Mouse (Mus musculus) hindbrain, embryonic 15.5 days (tissue): ENCODE measurements at regions not wholly inside any gene's neighbourhood (a gene's known extent, or its start where the extent isn't known, plus 50 kb on each side); places are given as distances from the start of the nearest gene placed in this dataset.

ENCODE experiments used
- ATAC-seq: fragments of 200-750 bp; cut with Nextera tagmentation; 2 replicates; pipeline ENCODE4 v1.8.0; 2017; ENCODE audit warnings: low read depth, moderate number of reproducible peaks, moderate TSS enrichment; ENCODE audit not compliant: low FRiP score
- H3K27ac ChIP-seq: fragments of 300-500 bp; sonication (generic); replicated peaks from 2 replicates; pipeline ENCODE4 v1.5.1; 2015; ENCODE audit warnings: mild to moderate bottlenecking, inconsistent platforms
- H3K27me3 ChIP-seq: fragments of 300-500 bp; sonication (generic); 2 replicates; pipeline ENCODE4 v1.6.1; 2015; ENCODE audit warnings: control low read depth, inconsistent platforms
- H3K36me3 ChIP-seq: fragments of 300-500 bp; sonication (generic); 2 replicates; pipeline ENCODE4 v1.6.1; 2015; ENCODE audit warnings: control low read depth, inconsistent platforms
- H3K4me1 ChIP-seq: fragments of 300-500 bp; sonication (generic); replicated peaks from 2 replicates; pipeline ENCODE4 v1.6.1; 2015; ENCODE audit warnings: control low read depth, inconsistent platforms
- H3K4me2 ChIP-seq: fragments of 300-500 bp; sonication (generic); 2 replicates; pipeline ENCODE4 v1.6.1; 2015; ENCODE audit warnings: moderate library complexity, mild to moderate bottlenecking, inconsistent platforms
- H3K4me3 ChIP-seq: fragments of 300-500 bp; sonication (generic); 2 replicates; pipeline ENCODE4 v1.5.1; 2015; ENCODE audit warnings: mild to moderate bottlenecking, inconsistent platforms
- H3K9ac ChIP-seq: fragments of 300-500 bp; sonication (generic); 2 replicates; pipeline ENCODE4 v1.6.1; 2015; ENCODE audit warnings: inconsistent platforms
- H3K9me3 ChIP-seq: fragments of 300-500 bp; sonication (generic); 2 replicates; pipeline ENCODE4 v1.6.1; 2016; ENCODE audit warnings: control low read depth, inconsistent platforms
- WGBS: fragments of 180-500 bp; shearing (Covaris S2); methylation state at CpG from one replicate; pipeline ENCODE4 v1.1.7; 2015; 5-methylcytosine and 5-hydroxymethylcytosine counted together

DNA sequence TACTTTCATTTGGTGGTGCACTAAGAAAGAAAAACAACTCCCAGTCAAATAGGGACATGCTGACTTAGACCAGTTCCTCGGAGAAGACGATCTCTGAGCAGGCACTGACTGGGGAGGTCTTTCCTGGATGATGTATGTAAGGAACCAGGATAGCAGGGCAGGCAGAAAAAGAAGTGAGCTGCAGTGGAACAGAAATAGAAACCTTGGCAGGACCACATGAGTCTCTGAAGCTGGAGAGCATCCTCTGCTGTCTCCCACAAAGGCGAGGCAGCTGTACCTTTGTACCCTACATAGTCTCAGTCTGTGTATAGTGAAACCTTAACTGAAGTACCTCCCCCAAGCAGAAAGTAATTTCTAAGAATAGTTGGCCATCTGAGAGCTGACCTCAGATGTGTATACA is 104.4 kb upstream of the Gm37988 start:
- H3K4me2 ChIP-seq = no peak overlapping the region
- ATAC-seq = no peak
- 88% methylated on average over 3 of the region's 3 CpGs for WGBS
- no peak overlapping the region for H3K27ac ChIP-seq
- H3K4me1 ChIP-seq = no peaks in the 10 kb centered on the region
- H3K36me3 ChIP-seq = no peaks in the 10 kb centered on the region
- no peaks in the 10 kb centered on the region for H3K27me3 ChIP-seq
- H3K9me3 ChIP-seq = no peaks in the 10 kb centered on the region
- no peak overlapping the region for H3K4me3 ChIP-seq
- H3K9ac ChIP-seq = no peak overlapping the region

DNA sequence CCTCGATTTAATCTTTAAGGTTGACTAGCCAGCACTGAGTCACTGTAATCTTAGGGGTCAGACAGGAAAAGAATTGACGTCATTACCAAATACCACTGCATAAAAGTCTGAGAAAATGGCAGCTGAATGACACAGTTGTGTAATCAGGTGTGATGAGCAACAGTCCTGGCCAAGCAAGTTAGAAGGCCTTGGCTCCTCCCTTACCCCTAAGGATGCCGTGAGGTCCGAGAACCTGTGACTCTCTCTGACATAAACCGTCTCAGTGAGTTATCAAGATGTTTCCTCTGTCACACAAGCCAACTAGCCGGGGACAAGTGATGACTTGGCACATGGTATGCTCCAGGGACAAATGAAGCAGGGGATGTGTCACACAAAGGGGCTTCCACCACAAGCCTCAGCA is 101.5 kb upstream of the Gm37988 start:
- Histone ChIP-seq H3K4me3 (no peak overlapping the region), H3K27me3 (no peaks in the 10 kb centered on the region), H3K27ac (no peak overlapping the region), H3K4me1 (no peaks in the 10 kb centered on the region), H3K36me3 (no peaks in the 10 kb centered on the region), H3K9ac (no peak overlapping the region), H3K9me3 (no peaks in the 10 kb centered on the region), H3K4me2 (no peak overlapping the region)
- 84% methylated on average over 6 of the region's 6 CpGs for WGBS
- no peak for ATAC-seq

DNA sequence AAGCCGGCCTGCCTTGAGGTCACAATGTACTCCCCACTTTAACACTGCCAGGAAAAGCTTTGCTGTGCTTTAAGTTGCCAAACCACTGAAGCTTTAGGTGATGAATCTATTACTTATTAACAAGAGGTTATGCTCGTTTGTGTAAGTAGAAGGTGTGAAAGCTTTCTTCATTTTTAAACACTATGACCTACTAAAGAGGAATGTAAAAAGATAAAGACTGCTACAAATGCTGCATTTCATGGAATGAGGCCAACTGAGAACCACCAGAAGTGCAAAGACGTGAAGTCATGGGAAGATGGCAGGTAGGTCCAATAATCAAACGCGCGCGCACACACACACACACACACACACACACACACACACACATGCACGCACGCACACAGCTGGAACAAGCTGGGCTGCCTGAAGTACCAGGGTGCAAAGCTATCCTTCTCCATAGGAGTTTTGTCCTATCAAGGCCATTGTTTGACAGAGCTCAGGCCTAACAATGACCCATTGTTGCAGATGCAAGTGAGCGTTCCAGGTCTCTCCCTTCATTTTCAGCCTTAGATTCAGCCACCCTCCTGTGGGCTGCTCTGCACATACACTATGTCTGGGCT is 85.3 kb upstream of the Gm37988 start:
- ATAC-seq = no peak
- H3K4me1 ChIP-seq = no peaks in the 10 kb centered on the region
- H3K4me3 ChIP-seq = no peak overlapping the region
- no peak overlapping the region for H3K4me2 ChIP-seq
- 86% methylated on average over 10 of the region's 10 CpGs for WGBS
- H3K27me3 ChIP-seq = no peaks in the 10 kb centered on the region
- H3K27ac ChIP-seq = no peak overlapping the region
- no peaks in the 10 kb centered on the region for H3K36me3 ChIP-seq
- H3K9ac ChIP-seq = no peak overlapping the region
- no peaks in the 10 kb centered on the region for H3K9me3 ChIP-seq
